Mouse (Mus musculus): Measurements from ENCODE around the gene Amn. TPM values are rescaled to one million over a fixed set of nuclear protein-coding genes. Genes with fewer than 3 reads are reported as not detected.

Gene Amn
- polyA plus RNA-seq, 1 experiment = 18.7 TPM

GRCm38 (mm10) chr12:111238778-111239177 is 32.1 kb upstream of the Amn start:
- Histone ChIP-seq H3K4me3 (ENCODE audit: insufficient read depth, low read length) (no peak overlapping the region), H3K4me1 (ENCODE audit: control insufficient read depth, insufficient read depth, low read length) (peaks cover 6% of the 10 kb centered on the region), H3K27ac (ENCODE audit: insufficient read depth, low read length) (no peak overlapping the region)
- TF ChIP-seq CTCF (IDR thresholded peaks at IDR 0.05; ENCODE audit: extremely low read depth, insufficient read depth, low read length) = no peak
- TF ChIP-seq POLR2A (IDR thresholded peaks at IDR 0.05; ENCODE audit: extremely low read depth, insufficient read depth, low read length) = no peak

GRCm38 (mm10) chr12:111239930-111240329 is 31.0 kb upstream of the Amn start:
- H3K4me3 ChIP-seq (ENCODE audit: insufficient read depth, low read length) = no peak overlapping the region
- TF ChIP-seq CTCF (IDR thresholded peaks at IDR 0.05; ENCODE audit: extremely low read depth, insufficient read depth, low read length) (no peak), POLR2A (IDR thresholded peaks at IDR 0.05; ENCODE audit: extremely low read depth, insufficient read depth, low read length) (no peak)
- H3K4me1 ChIP-seq (ENCODE audit: control insufficient read depth, insufficient read depth, low read length) = peaks cover 6% of the 10 kb centered on the region
- no peak overlapping the region for H3K27ac ChIP-seq (ENCODE audit: insufficient read depth, low read length)

- TF ChIP-seq CTCF (IDR thresholded peaks at IDR 0.05; ENCODE audit: extremely low read depth, insufficient read depth, low read length) = no peak
- TF ChIP-seq POLR2A (IDR thresholded peaks at IDR 0.05; ENCODE audit: extremely low read depth, insufficient read depth, low read length) = no peak
- H3K4me1 ChIP-seq (ENCODE audit: control insufficient read depth, insufficient read depth, low read length) = peaks cover 6% of the 10 kb centered on the region
- no peak overlapping the region for H3K4me3 ChIP-seq (ENCODE audit: insufficient read depth, low read length)
- H3K27ac ChIP-seq (ENCODE audit: insufficient read depth, low read length) = no peak overlapping the region
Observed at GRCm38 (mm10) chr12:111241916-111242315, 29.0 kb upstream of the Amn start.

GRCm38 (mm10) chr12:111242346-111242745 is 28.5 kb upstream of the Amn start:
- TF ChIP-seq CTCF (IDR thresholded peaks at IDR 0.05; ENCODE audit: extremely low read depth, insufficient read depth, low read length) = no peak
- TF ChIP-seq POLR2A (IDR thresholded peaks at IDR 0.05; ENCODE audit: extremely low read depth, insufficient read depth, low read length) = no peak
- H3K4me1 ChIP-seq (ENCODE audit: control insufficient read depth, insufficient read depth, low read length) = peaks cover 6% of the 10 kb centered on the region
- H3K27ac ChIP-seq (ENCODE audit: insufficient read depth, low read length) = no peak overlapping the region
- no peak overlapping the region for H3K4me3 ChIP-seq (ENCODE audit: insufficient read depth, low read length)

- TF ChIP-seq POLR2A (IDR thresholded peaks at IDR 0.05; ENCODE audit: extremely low read depth, insufficient read depth, low read length) (no peak), CTCF (IDR thresholded peaks at IDR 0.05; ENCODE audit: extremely low read depth, insufficient read depth, low read length) (no peak)
- Histone ChIP-seq H3K27ac (ENCODE audit: insufficient read depth, low read length) (no peak overlapping the region), H3K4me3 (ENCODE audit: insufficient read depth, low read length) (no peak overlapping the region), H3K4me1 (ENCODE audit: control insufficient read depth, insufficient read depth, low read length) (peaks cover 1% of the 10 kb centered on the region; the same call in 1 of the 2 replicates)
Observed at GRCm38 (mm10) chr12:111243733-111244132, 27.2 kb upstream of the Amn start.

- Histone ChIP-seq H3K4me3 (ENCODE audit: insufficient read depth, low read length) (no peak overlapping the region), H3K27ac (ENCODE audit: insufficient read depth, low read length) (no peak overlapping the region), H3K4me1 (ENCODE audit: control insufficient read depth, insufficient read depth, low read length) (peaks cover 2% of the 10 kb centered on the region)
- TF ChIP-seq CTCF (IDR thresholded peaks at IDR 0.05; ENCODE audit: extremely low read depth, insufficient read depth, low read length) (no peak), POLR2A (IDR thresholded peaks at IDR 0.05; ENCODE audit: extremely low read depth, insufficient read depth, low read length) (no peak)
Observed at GRCm38 (mm10) chr12:111245070-111245469, 25.8 kb upstream of the Amn start.

GRCm38 (mm10) chr12:111246808-111247464 is 24.0 kb upstream of the Amn start:
- Histone ChIP-seq H3K4me1 (ENCODE audit: control insufficient read depth, insufficient read depth, low read length) (peaks cover 2% of the 10 kb centered on the region), H3K27ac (ENCODE audit: insufficient read depth, low read length) (no peak overlapping the region), H3K4me3 (ENCODE audit: insufficient read depth, low read length) (no peak overlapping the region)
- TF ChIP-seq POLR2A (IDR thresholded peaks at IDR 0.05; ENCODE audit: extremely low read depth, insufficient read depth, low read length) (no peak), CTCF (IDR thresholded peaks at IDR 0.05; ENCODE audit: extremely low read depth, insufficient read depth, low read length) (no peak)

GRCm38 (mm10) chr12:111249095-111249494 is 21.8 kb upstream of the Amn start:
- TF ChIP-seq POLR2A (IDR thresholded peaks at IDR 0.05; ENCODE audit: extremely low read depth, insufficient read depth, low read length) = no peak
- no peak for TF ChIP-seq CTCF (IDR thresholded peaks at IDR 0.05; ENCODE audit: extremely low read depth, insufficient read depth, low read length)
- no peak overlapping the region for H3K27ac ChIP-seq (ENCODE audit: insufficient read depth, low read length)
- peaks cover 2% of the 10 kb centered on the region for H3K4me1 ChIP-seq (ENCODE audit: control insufficient read depth, insufficient read depth, low read length)
- no peak overlapping the region for H3K4me3 ChIP-seq (ENCODE audit: insufficient read depth, low read length)

- Histone ChIP-seq H3K4me1 (ENCODE audit: control insufficient read depth, insufficient read depth, low read length) (peaks cover 2% of the 10 kb centered on the region), H3K27ac (ENCODE audit: insufficient read depth, low read length) (no peak overlapping the region), H3K4me3 (ENCODE audit: insufficient read depth, low read length) (no peak overlapping the region)
- TF ChIP-seq POLR2A (IDR thresholded peaks at IDR 0.05; ENCODE audit: extremely low read depth, insufficient read depth, low read length) = no peak
- no peak for TF ChIP-seq CTCF (IDR thresholded peaks at IDR 0.05; ENCODE audit: extremely low read depth, insufficient read depth, low read length)
Observed at GRCm38 (mm10) chr12:111250116-111250515, 20.8 kb upstream of the Amn start.

- Histone ChIP-seq H3K27ac (ENCODE audit: insufficient read depth, low read length) (no peak overlapping the region), H3K4me1 (ENCODE audit: control insufficient read depth, insufficient read depth, low read length) (peaks cover 2% of the 10 kb centered on the region), H3K4me3 (ENCODE audit: insufficient read depth, low read length) (no peak overlapping the region)
- TF ChIP-seq CTCF (IDR thresholded peaks at IDR 0.05; ENCODE audit: extremely low read depth, insufficient read depth, low read length) (no peak), POLR2A (IDR thresholded peaks at IDR 0.05; ENCODE audit: extremely low read depth, insufficient read depth, low read length) (no peak)
Observed at GRCm38 (mm10) chr12:111251227-111251626, 19.7 kb upstream of the Amn start.

Data from cortical plate, adult 2 months (tissue).